Mouse (Mus musculus) brown adipose tissue, adult 24 weeks (tissue): ENCODE data around the gene Hps3. TPM values are rescaled to one million over a fixed set of nuclear protein-coding genes. Genes with fewer than 3 reads are reported as not detected.
A peak's percentile ranks its signal among the peaks of the same experiment; 100 is the strongest.
"Not testable (repeated sequence)": the region's sequence is repeated elsewhere in the genome, so short reads cannot be mapped to it uniquely, and the experiment has no call there.

Source experiments
- H3K27ac ChIP-seq: fragments of 200-500 bp; replicated peaks from 2 replicates; pipeline ENCODE4 v1.5.1; 2012; ENCODE audit warnings: low read depth, mild to moderate bottlenecking, low read length
- H3K4me1 ChIP-seq: fragments of 200-500 bp; 2 replicates; pipeline ENCODE4 v1.6.1; 2012; ENCODE audit warnings: low read length, mixed read lengths; ENCODE audit not compliant: control insufficient read depth, insufficient read depth, insufficient read length
- H3K4me3 ChIP-seq: fragments of 200-500 bp; 2 replicates; pipeline ENCODE4 v1.5.1; 2012; ENCODE audit warnings: low read depth, mild to moderate bottlenecking, low read length, moderate library complexity; ENCODE audit not compliant: insufficient read depth
- polyA plus RNA-seq: library from polyadenylated mRNA; stranded (reverse); fragments of >200 nt; gene quantifications from 2 replicates; pipeline ENCODE4 v1.2.4, GENCODE M21; 2012; ENCODE audit not compliant: missing spikeins, insufficient read depth, insufficient read length

The Hps3 gene
- polyA plus RNA-seq, 1 experiment, result 7.9 TPM

DNA sequence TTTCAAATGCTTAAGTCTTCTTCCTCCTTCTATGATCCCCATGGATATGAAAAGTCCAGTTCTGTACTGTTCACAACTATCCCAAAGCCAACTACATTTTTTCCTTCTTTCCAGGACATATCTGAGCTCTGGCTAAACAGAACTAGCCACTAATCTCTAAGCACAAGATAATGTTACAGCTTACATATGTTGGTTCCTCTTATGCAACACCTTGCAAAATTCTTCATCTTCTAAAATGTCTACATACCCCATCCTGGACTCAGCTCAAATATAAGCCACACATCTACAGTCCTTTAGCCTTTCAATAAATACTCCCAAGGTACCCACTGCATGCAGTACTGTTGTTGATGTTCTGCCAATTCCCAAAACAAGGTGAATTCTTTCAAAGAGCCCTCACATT, 8.6 kb downstream of the Hps3 start:
- Histone ChIP-seq H3K27ac (peak overlapping the region; percentile 79; the same call in 1 of the 2 replicates), H3K4me3 (no peak overlapping the region), H3K4me1 (no peaks in the 10 kb centered on the region; the same call in 1 of the 2 replicates)

DNA sequence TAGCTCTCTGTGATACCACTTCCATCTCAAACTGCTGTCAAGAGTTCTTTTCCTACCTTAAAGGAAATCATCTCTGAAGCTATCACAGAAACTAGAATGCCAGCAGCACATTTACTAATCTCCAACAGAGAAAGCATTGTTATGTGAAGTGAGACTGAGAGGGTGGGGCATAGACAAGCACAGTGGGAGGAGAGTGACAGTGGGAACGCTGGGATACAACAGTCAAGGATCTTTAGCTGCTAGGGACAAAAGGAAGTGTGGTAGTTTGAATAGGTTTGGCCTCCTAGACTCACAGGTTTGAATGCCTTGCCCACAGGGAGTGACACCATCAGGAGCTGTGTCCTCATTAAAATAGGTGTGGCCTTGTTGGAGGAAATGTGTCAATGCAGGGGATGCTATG, 11.3 kb downstream of the Hps3 start:
- no peaks in the 10 kb centered on the region; the same call in 1 of the 2 replicates for H3K4me1 ChIP-seq
- no peak overlapping the region for H3K4me3 ChIP-seq
- no peak overlapping the region for H3K27ac ChIP-seq

DNA sequence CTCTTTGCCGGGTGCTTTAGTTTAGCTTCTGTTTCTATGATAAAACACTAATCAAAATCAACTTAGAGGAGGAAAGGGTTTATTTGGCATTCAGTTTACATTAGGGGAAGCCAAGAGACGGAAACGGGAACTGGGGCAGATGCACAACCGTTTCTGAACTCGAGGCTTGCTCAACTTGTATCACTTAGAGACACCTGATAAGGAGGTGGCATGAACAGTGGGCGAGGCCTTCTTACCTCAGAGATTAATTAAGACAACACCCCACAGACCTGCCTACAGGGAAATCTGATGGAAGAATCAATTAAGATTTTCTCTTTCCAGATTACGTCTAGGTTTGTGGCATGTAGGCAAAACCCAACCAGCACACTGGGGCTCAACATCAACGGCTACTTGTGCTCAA, 17.0 kb downstream of the Hps3 start:
- H3K27ac ChIP-seq, result no peak overlapping the region
- H3K4me3 ChIP-seq, result no peak overlapping the region
- no peaks in the 10 kb centered on the region for H3K4me1 ChIP-seq

DNA sequence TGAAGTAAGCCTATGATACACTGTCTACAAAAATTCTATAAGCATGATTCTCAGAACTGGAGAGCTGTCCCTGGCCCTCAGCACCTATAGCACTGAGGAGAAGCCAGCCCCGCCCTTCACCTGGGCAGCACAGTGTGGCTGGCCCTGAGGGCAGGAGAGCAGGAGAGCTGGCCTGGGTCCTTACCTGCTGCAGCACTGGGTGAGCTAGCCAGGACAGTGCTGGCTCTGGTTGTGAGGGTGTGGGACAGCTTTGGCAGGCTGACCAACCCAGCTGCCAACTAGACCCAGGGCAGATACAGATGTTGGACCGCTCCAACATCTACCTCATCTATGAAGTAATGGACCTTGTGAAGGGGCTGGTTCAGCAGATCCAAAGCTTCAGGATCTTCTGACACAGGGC, 20.7 kb downstream of the Hps3 start:
- Histone ChIP-seq H3K27ac (no peak overlapping the region), H3K4me1 (no peaks in the 10 kb centered on the region), H3K4me3 (no peak overlapping the region)

DNA sequence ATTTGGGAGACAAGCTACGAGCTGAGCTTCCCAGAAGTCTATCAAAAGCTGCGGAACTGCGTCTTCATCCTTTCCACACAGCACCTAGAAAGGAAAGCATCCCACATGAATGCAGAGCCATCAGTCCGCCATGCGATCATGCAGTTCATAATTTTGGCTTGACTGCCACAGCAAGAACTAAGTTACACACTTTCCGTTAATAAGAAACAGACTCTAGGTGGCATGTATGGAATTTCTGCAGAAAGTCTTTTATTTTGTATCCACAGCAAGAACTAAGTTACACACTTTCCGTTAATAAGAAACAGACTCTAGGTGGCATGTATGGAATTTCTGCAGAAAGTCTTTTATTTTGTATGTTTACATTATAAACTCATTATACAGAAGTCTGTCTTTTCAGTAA, 24.2 kb downstream of the Hps3 start:
- H3K4me1 ChIP-seq, H3K4me3 ChIP-seq, H3K27ac ChIP-seq: not testable (repeated sequence)

DNA sequence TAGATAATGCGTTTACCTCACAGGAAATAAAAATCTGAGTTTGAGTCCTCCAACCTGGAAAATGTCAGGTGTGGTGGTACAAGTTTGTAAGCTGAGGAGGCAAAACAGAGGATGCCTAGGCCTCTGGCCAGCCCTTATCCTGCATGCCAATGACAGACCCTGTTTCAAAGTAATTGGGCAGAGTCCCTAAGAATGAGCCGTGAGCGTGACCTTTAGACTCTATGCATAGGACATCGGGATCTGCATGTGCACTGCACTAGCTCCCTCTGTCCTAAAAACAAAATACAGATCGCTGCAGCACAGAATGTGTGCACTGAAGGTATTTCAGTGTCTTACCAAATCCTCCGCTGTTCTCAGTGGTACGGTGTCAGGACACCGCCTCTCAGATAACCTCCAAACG, 24.7 kb downstream of the Hps3 start:
- H3K4me1 ChIP-seq, result no peaks in the 10 kb centered on the region
- no peak overlapping the region for H3K27ac ChIP-seq
- H3K4me3 ChIP-seq, result no peak overlapping the region

DNA sequence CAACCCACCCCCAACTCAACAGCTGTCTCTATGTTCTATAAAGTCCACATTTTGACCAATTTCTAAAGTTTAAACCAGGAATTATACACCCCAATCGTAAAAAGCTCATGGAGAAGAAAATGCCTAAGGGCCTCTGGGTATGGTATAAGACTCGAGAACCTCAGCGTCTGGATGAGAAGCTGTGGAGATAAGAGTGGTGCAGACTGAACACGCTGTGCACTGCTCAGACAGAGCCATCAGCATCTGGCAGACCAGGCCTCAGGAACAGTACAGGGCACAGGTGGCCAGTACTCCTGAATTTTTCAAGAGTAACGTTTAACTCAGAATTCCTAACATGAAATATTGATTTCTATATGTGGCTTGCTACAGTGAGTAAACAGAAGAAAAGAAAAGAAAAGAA, 27.4 kb downstream of the Hps3 start:
- Histone ChIP-seq H3K4me3 (no peak overlapping the region), H3K4me1 (no peaks in the 10 kb centered on the region), H3K27ac (no peak overlapping the region)

DNA sequence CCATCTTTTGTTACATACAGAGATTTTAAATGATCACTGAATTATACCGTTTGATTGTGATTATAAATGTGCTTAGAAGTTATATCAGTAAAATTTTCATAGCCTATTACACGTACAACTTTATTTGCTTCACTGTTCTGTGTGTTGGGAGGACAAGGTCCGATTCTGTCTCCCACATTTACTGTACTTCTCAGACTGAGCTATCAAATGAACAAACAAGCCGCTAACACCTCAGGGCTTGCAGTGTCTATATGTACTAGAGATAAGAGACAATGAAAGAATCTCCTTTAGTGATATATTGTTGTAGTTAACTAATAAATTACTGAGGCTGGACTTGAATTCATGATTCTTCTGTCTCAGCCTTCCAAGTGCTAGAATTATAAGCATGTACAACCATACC, 27.8 kb downstream of the Hps3 start:
- H3K4me3 ChIP-seq, result no peak overlapping the region
- H3K27ac ChIP-seq, result no peak overlapping the region
- H3K4me1 ChIP-seq, result no peaks in the 10 kb centered on the region

DNA sequence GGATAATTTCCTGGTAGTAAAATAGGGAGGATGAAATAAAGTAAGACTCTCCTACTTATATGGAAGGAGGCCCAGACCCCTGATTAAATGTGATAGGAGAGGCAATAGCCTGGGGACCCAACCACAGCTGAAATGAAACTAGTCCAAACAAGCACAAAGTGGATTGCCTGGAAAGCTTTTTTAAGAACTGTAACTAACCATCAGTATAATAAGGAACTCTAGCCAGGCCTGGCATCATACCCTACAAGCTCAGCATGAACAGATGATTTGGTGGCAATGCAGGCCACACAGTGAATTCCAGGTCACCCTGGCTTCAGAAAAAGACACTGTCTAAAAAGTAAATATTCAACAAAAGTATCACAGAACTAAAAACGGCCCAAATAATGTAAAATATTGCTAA, 29.5 kb downstream of the Hps3 start:
- Histone ChIP-seq H3K4me1 (no peaks in the 10 kb centered on the region), H3K27ac (no peak overlapping the region), H3K4me3 (no peak overlapping the region)

DNA sequence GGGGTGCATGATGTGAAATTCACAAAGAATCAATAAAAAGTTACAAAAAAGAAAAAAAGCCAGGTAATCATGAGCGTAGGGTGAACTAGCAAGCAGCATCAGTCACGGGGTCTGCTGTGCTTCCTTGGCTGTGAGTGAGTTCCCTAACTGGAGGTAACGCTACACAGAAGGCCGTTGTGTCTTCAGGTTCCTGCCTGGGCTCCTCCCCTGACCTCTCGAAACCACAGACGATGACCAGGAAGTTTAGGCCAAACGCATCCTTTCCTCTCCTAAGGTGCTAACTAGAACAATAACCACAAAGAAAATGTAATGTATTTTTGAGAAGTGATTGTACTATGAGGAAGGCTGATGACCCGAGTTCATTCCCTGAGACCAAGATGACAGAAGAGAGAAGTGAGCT, 30.7 kb downstream of the Hps3 start:
- H3K4me3 ChIP-seq, result no peak overlapping the region
- H3K27ac ChIP-seq, result no peak overlapping the region
- no peaks in the 10 kb centered on the region for H3K4me1 ChIP-seq

DNA sequence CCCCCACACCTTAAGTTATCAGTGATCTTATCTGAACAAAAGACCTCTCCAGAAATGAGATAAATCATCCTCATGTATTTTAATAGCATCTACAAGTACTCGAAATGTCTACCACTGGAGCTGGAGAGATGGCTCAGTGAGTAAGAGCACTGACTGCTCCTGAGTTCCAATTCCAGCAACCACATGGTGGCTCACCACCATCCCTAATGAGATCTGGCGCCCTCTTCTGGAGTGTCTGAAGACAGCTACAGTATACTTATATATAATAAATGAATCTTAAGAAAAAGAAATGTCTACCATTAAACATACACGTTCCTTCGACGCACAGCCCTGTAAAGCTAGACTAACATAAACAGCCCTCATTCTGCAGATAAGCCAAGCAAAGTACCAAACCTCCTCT, 32.3 kb downstream of the Hps3 start:
- Histone ChIP-seq H3K4me3 (no peak overlapping the region), H3K27ac (no peak overlapping the region), H3K4me1 (no peaks in the 10 kb centered on the region)

DNA sequence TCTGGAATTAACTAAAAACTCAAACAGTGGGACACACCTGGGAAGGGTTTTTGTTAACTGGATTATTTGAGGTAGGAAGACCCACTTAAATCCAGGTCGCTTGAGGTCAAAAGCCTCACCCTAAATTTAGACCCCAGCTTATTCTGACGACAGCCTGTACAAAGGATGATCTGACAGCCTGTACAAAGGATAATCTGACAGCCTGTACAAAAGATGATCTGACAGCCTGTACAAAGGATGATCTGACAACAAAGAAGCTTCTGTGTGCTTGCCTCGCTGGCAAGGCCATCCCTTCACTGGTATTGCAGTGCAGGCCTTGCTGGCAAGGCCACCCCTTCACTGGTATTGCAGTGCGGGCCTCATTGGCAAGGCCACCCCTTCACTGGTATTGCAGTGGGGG, 34.3 kb downstream of the Hps3 start:
- Histone ChIP-seq H3K4me3 (no peak overlapping the region), H3K4me1 (no peaks in the 10 kb centered on the region), H3K27ac (no peak overlapping the region)

DNA sequence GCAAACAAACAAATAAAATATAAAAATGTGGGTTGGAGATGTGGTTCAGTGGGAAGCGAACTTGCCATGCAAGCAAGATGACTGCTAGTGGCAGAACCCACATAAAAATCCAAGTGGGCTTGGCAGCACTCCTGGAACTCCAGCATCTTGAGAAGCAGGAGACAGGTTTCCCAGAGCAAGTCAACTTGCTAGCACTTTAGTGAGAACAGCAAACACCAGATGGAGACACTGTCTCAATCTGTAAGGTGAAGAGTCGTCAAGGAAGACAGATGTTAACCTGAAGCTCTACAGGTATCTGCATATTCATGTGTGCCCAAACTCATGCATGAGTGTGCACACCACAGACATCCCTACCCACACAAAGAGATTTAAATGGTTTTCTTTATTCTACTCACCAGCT, 35.6 kb downstream of the Hps3 start:
- H3K4me3 ChIP-seq, result no peak overlapping the region
- H3K4me1 ChIP-seq, result no peaks in the 10 kb centered on the region
- H3K27ac ChIP-seq, result no peak overlapping the region

DNA sequence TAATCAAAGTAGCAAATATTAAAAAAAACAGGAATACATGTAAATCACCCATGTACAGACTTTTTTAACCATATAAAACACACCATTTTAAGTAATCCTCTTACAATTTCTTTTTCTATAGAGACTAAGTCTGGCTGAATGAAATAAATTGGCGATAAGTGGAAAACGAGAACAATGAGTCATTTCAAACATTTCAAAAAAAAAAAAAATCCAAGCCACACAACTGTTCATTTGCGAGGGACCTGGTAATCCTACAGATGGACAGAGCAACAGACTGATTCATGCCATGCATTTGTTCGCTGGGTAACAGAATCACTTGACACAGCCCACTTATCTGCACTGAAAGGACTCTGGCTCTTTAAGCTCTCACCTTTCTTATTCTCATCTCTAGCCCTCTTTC, 42.7 kb downstream of the Hps3 start:
- Histone ChIP-seq H3K4me3 (no peak overlapping the region), H3K4me1 (peaks cover 2% of the 10 kb centered on the region), H3K27ac (no peak overlapping the region)

DNA sequence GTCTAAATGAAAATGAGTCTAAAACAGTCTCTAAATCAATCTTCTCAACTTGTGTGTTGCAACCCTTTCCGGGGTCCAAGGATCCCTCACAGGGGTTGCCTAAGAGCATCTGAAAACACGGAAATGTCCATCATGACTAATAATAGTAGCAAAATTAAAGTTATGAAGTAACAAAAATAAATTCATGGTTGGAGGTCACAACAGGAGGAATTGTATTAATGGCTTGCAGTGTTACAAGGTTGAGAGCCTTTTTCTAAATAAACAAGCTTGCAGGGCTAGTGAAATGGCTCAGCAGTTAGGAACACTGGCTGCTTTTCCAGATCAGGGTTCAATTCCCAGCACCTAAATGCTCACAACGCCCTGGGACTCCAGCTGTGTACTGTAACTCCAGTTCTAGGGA, 45.1 kb downstream of the Hps3 start:
- H3K4me1 ChIP-seq, result peaks cover 2% of the 10 kb centered on the region
- no peak overlapping the region for H3K4me3 ChIP-seq
- H3K27ac ChIP-seq, result peak overlapping the region; percentile 8; the same call in 1 of the 2 replicates

DNA sequence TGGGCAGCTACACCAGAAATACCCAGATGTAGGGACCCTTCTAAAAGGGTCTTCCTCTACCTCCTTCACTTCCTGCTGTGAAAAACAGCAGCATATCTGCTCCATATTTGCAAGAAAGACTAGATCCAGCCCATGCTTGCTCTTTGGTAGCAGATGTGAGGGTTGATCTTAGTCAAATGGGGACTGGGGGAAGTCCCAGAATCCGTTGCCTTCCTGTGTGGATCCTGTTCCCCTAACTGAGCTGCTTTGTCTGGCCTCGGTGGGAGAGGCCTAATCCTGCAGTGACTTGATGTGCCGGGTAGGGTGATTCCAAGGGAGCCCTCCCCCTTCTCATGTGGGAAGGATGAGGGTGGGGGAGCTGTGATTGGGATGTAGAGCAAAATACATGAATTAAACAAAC, 49.0 kb downstream of the Hps3 start:
- Histone ChIP-seq H3K4me1 (peaks cover 4% of the 10 kb centered on the region), H3K4me3 (no peak overlapping the region), H3K27ac (no peak overlapping the region)

DNA sequence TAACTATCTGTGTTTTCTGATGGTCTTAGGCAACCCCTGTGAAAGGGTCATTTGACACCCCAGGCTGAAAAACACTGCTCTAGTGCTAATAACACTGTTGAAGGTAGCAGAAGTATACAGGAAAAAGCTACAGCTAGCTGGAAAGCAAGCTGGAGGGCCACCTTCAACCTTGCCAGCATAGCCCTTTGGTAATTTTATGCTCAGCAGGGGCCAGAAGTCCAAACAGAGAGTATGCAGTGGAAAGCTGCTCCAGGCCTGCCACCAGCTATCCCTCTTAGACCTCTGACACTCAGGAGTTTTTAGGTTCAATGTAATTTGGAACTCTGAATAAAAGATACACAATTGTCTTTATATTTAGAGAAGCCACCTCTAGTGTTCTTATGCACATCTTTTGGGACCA, 52.3 kb downstream of the Hps3 start:
- Histone ChIP-seq H3K27ac (no peak overlapping the region), H3K4me3 (no peak overlapping the region), H3K4me1 (peaks cover 6% of the 10 kb centered on the region; the same call in 1 of the 2 replicates)
